Mouse (Mus musculus): ENCODE measurements around the gene Rmnd5b.

Gene Rmnd5b

DNA sequence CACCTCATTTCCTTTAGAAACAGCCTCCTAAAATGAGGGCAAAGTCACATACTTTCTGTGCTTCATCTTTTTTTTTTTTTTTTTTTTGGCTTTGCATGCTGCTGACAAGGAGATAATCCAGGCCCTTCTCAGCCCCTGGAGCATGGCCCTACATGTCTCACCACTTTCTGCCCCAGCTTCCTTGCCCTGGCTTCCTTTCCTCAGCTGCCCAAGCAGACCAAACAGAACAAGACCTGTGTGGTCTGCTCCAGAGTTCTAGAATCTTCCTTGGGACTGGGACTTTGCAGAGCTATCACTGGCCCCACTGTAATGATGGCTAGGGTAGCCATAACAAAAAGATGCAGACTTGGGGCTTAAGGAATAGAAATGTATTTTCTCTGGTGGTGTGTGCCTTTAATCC, 45.7 kb downstream of the Rmnd5b start:
- DNase-seq = no peak

- DNase-seq = no peak
These were observed 46.9 kb downstream of the Rmnd5b start for GRCm38 (mm10) chr11:51588833-51589232.

DNA sequence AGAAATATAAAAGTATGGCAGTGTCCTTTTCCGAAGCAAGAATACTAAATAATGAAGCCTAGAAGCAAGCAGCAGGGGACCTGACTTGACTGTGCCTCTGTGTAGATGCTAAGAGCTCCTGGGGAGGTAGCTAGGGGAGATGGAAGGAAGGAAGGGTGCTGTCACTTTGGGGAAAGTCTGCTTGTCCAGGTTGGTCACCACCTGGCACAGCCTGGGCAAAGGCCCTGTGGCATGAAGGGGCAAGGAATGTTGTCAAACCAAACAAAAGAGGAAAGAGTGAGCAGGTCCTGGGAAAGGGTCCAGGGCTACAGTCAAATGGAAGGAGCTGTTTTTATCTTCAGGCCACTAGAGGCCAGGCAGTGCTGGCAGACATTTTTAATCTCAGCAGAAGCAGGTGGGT, 48.6 kb downstream of the Rmnd5b start:
- no peak for DNase-seq

DNA sequence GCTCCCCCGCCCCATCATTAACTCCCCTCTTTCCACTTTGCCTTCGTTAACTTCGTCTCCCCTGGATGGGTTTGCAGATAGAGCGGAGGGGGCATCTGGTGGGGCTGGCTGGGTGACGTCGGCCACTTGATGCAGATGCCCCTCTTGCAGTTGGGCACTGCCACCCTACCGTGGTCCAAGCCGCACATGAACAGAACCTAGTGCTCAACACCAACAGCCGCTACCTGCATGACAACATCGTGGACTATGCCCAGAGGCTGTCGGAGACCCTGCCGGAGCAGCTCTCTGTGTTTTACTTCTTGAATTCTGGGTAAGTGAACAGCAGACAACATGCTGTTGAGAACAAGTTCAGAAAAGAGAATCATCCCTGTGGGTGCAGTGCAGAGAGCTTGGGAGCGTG, 49.3 kb downstream of the Rmnd5b start:
- peak; percentile 38 for DNase-seq

DNA sequence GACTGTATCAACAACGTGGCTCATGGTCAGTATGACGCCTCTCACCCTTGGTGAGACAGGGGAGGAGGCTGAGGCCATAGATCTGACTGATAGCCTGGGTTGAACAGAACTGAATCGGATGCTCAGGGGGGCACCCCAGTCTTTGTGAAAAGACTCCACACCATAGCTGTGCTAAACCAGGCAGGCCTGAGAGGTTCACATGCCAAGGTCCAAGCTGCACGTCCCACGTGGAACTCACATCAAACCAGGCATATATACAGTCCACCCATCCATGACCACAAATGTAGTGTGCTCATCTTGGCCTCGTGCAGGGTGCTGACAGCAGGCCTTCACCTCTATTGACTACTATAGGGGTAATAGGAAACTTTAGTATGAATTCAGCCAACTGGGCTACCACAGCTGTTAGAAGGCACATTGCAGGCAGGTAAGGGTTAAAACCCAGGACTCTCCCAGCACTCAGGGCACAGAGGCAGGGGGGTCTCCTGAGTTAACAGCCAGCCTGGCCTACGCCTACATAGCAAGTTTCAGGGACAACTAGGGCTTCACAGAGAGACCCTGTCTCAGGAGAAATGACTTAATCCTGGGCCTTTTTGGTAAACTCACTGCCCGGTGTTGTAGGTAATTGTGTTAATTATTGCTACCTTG, 50.0 kb downstream of the Rmnd5b start:
- DNase-seq = peak; percentile 38

- DNase-seq = peak; percentile 97
These were observed 51.1 kb downstream of the Rmnd5b start, which contains the start of gene Phykpl for GRCm38 (mm10) chr11:51584431-51585248. Gene Phykpl, plus strand, starts transcription at chr11:51584757.

- no peak for DNase-seq
These were observed 51.7 kb downstream of the Rmnd5b start for GRCm38 (mm10) chr11:51584057-51584430.

- DNase-seq = peak; percentile 74
These were observed 53.0 kb downstream of the Rmnd5b start for GRCm38 (mm10) chr11:51582713-51583112.

DNA sequence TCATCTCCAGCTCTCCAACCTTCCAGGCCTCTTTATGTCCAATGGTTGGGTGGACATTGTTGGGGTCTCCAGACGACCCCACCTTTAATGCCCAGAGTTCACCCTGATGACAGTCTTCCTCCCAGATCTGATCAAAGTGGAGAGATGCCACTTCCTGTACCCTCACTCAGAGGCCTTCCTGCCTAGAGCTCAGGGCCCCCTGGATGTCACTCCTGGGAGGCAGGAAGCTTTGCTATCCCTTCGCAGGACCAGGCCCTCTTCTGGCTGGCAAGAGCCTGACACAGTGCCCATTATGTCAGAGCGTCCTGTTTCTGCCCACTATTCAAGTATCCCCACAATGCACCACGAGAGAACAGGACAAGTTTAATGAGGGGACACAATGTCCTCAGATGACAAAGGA, 56.7 kb downstream of the Rmnd5b start:
- DNase-seq = no peak

GRCm38 (mm10) chr11:51577587-51577986, 58.1 kb downstream of the Rmnd5b start:
- no peak for DNase-seq

DNA sequence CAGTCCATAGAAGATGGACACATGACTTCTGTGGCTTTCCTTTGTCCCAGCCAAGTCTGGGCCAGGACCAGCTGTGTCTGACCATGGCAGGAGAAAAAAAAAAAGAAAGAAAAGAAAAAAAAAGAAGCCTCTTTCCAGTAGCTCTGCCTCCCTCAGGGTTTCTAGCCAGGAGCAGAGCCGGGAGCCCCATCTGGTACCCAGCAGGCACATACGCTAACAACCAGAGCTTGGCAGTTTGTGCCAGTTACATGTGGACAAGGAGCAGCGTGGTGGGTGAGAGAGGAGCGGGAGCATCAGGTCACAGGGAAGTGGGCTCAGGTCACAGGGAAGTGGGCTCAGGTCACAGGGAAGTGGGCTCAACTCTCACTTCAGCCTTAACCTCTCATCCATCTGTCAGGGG, 59.2 kb downstream of the Rmnd5b start:
- DNase-seq = no peak

All from cerebellum, adult 9-11 months (tissue).